Mouse (Mus musculus) G1E (cell line): ENCODE data around the gene Ccdc61. TPM values are rescaled to one million over a fixed set of nuclear protein-coding genes. Genes with fewer than 3 reads are reported as not detected.
"Not testable (repeated sequence)": the region's sequence is repeated elsewhere in the genome, so short reads cannot be mapped to it uniquely, and the experiment has no call there.

Experiments
- ATAC-seq: 2 replicates; pipeline ENCODE4 v1.8.0; 2016; ENCODE audit warnings: mild to moderate bottlenecking; ENCODE audit not compliant: insufficient number of reproducible peaks, poor library complexity, low FRiP score, severe bottlenecking; ENCODE audit errors: extremely low read depth
- DNase-seq: peaks from one replicate; pipeline ENCODE4 v3.0.0; 2012; ENCODE audit warnings: low spot score
- H3K27me3 ChIP-seq: 2 replicates; pipeline ENCODE4 v1.6.1; 2012; ENCODE audit warnings: mild to moderate bottlenecking, low read length, inconsistent platforms; ENCODE audit not compliant: insufficient read depth
- H3K36me3 ChIP-seq: replicated peaks from 2 replicates; pipeline ENCODE3; 2012; ENCODE audit warnings: mild to moderate bottlenecking, inconsistent platforms
- H3K4me1 ChIP-seq: 2 replicates; pipeline ENCODE4 v1.6.1; 2012; ENCODE audit warnings: low read depth, low read length, inconsistent platforms, mixed read lengths; ENCODE audit not compliant: insufficient read depth
- H3K4me3 ChIP-seq: 2 replicates; pipeline ENCODE4 v1.5.1; 2012; ENCODE audit warnings: low read depth, mild to moderate bottlenecking, inconsistent platforms, low read length, moderate library complexity, mixed read lengths
- H3K9me3 ChIP-seq: replicated peaks from 2 replicates; pipeline ENCODE4 v1.6.1; 2012; ENCODE audit warnings: inconsistent platforms
- CTCF ChIP-seq: IDR thresholded peaks from 2 replicates; pipeline ENCODE4 v1.5.1; 2012; ENCODE audit warnings: low read depth, low read length, inconsistent platforms, mixed read lengths
- GATA1 ChIP-seq: IDR thresholded peaks from 2 replicates; pipeline ENCODE4 v1.6.1; 2012; ENCODE audit warnings: borderline replicate concordance, low read length, inconsistent platforms, mixed read lengths
- GATA2 ChIP-seq: IDR thresholded peaks from 2 replicates; pipeline ENCODE4 v1.6.1; 2012; ENCODE audit warnings: low read depth, low read length, inconsistent platforms, borderline replicate concordance
- POLR2AphosphoS5 ChIP-seq: IDR thresholded peaks from 2 replicates; pipeline ENCODE4 v1.6.1; 2012; ENCODE audit warnings: low read depth, low read length, inconsistent platforms; ENCODE audit not compliant: insufficient replicate concordance
- TAL1 ChIP-seq: conservative IDR thresholded peaks from 2 replicates; pipeline ENCODE4 v1.6.1; 2012; ENCODE audit warnings: low read depth, low read length, inconsistent platforms, mixed read lengths
- polyA plus RNA-seq: library from polyadenylated mRNA; stranded (reverse); fragments of >175 nt; gene quantifications from 2 replicates; pipeline ENCODE4 v1.2.3, GENCODE M21; 2012
- total RNA-seq, 2 experiments: library from RNA; stranded (forward) in 1 of 2; stranded (reverse) in 1 of 2; fragments of 200-1000 nt in 1 of 2; fragments of >200 nt in 1 of 2; fragmentation: Nextera tagmentation in 1 of 2; gene quantifications; 2 replicates each; pipeline ENCODE4 v1.2.3; 2014 to 2017

Gene Ccdc61
- total and polyA plus RNA-seq, 3 experiments = 9.4 to 47.9 (median 9.6) TPM

DNA sequence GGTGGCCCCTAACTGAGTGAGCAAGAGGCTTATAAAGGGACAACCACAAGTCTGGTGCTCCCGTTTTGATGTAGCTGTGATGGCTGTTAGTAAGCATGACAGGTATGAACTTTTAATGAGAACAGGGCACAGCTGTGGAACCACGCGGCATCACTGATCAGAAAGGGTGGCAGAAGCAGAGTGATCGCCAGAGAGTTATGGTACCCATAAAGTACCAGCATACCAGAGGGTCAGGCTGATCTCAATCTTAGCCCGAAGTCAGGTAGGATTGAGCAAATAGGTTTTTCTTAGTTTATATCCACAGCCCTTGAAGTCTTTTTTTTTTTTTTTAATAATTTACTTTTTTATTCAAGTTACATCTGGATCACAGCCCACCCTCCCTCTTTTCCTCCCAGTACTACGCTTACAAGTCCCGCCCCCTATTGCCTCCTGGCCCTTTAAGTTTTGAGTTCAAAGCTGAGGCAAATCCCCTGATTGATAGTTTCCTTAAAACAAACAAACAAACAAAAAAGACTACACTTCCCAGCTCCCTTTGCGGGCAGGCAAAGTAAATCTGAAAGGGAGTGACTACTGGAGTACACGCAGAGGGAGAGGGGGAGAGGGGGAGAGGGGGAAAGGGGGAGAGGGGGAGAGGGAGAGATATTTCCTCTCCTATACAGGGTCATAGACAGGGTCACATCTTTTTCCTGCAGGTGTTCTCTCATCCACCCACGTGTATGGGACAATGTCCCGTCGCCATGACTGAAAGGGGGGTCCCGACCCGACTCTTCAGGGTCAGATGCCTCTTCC, 38.0 kb downstream of the Ccdc61 start:
- no peaks in the 10 kb centered on the region for H3K36me3 ChIP-seq
- peaks cover 3% of the 10 kb centered on the region; the same call in 1 of the 2 replicates for H3K4me1 ChIP-seq
- no peak overlapping the region for H3K4me3 ChIP-seq
- DNase-seq (no peak), ATAC-seq (no peak)
- no peaks in the 10 kb centered on the region for H3K9me3 ChIP-seq
- H3K27me3 ChIP-seq = no peaks in the 10 kb centered on the region
- TF ChIP-seq TAL1 (no peak), GATA1 (no peak), CTCF (no peak), POLR2AphosphoS5 (no peak), GATA2 (no peak)

DNA sequence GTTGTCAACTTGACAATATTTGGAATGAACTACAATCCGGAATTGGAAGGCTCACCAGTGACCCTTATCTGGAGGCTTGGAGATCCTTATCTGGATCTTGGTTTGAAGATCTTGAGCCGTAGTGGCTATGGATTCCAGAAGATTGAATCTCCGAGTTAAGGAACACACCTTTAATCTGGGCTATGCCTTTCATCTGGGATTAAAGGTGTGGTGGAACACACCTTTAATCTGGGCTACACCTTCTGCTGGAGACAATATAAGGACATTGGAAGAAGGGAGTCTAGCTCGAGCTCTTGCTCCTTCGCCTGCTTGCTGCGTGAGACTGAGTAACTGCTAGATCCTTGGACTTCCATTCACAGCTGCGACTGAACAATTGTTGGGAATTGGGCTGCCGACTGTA, 39.2 kb downstream of the Ccdc61 start, which contains the start of gene Pglyrp1:
Gene Pglyrp1 (plus strand): TSS at position 301 of the 400 bp plus-strand sequence.
- H3K36me3 ChIP-seq, ATAC-seq, DNase-seq, H3K4me3 ChIP-seq, H3K27me3 ChIP-seq, H3K9me3 ChIP-seq, H3K4me1 ChIP-seq: not testable (repeated sequence)

DNA sequence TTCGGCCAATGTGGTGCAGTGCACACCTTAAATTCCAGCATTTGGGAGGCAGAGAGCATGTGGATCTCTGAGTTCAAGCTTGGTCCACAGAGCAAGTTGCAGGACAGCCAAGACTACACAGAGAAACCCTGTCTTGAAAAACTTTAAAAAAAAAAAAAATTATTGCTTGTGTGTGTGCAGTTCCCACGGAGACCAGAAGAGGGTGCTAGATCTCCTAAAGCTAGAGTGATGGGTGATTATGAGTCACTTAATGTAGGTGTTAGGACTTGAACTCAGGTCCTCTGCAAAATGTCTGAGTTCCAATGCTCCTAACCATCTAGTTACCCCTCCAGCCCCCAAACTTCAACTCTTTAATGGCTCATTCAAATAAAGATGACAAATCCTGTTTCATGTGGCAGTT, 41.7 kb downstream of the Ccdc61 start:
- Histone ChIP-seq H3K9me3 (peaks cover 5% of the 10 kb centered on the region), H3K27me3 (no peaks in the 10 kb centered on the region), H3K36me3 (no peaks in the 10 kb centered on the region), H3K4me3 (no peak overlapping the region), H3K4me1 (peaks cover 3% of the 10 kb centered on the region; the same call in 1 of the 2 replicates)
- TF ChIP-seq GATA1 (no peak), GATA2 (no peak)
- no peak for ATAC-seq
- no peak for DNase-seq

DNA sequence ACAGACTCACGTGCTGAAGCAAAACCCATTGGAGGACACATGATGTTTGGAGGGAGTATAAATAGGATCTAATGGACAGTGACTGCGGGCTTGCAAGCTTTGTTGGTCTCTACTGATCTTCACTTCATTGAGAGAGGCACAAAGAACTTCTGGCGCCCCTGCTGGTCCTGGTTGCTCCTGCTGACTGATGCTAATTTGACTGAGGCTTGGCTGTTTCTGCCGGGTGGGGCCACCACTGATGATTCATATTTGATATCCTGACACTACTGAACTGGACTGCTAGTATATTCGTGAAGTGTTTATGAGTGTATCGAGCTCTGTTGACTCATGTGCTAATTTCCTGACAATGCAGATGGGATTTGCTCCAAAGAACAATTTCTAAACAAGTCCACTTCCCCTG, 47.4 kb downstream of the Ccdc61 start:
- TF ChIP-seq CTCF (no peak), GATA1 (no peak), POLR2AphosphoS5 (no peak), GATA2 (no peak), TAL1 (no peak)
- H3K4me1 ChIP-seq = no peaks in the 10 kb centered on the region

DNA sequence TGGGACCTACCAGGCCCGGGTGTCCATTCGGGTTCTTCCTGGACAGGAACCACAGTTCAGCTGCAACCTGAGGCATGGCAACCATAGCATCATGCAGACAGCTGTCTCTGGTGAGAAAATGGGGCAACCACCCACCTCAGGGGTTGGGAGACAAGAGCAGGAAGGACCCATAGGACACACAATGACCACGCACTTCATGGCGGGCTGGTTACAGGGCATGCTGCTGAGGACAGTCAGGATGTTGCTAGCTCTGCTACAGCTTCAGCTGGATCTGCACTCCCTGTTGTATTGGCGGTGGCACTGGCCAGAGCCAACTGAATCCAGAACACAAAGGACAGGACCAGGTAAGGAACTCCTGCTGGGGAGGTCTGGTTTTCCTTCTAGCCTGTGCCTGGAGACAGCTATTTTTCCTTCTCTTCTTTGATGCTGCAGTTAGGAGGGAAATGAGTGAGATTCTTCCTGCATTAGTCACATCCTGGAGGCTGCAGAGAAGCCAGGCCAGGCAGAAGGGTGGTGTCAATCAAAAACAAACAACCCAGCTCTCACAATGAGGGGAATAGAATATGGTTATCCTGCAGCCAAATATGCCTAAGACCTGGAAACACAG, 51.8 kb downstream of the Ccdc61 start:
- no peaks in the 10 kb centered on the region for H3K36me3 ChIP-seq
- TF ChIP-seq GATA1 (no peak), CTCF (no peak), GATA2 (no peak), POLR2AphosphoS5 (no peak), TAL1 (no peak)
- DNase-seq (no peak), ATAC-seq (no peak)
- no peaks in the 10 kb centered on the region for H3K9me3 ChIP-seq
- no peaks in the 10 kb centered on the region for H3K4me1 ChIP-seq
- no peak overlapping the region; the same call in 1 of the 2 replicates for H3K4me3 ChIP-seq
- H3K27me3 ChIP-seq = peaks cover 4% of the 10 kb centered on the region; the same call in 1 of the 2 replicates

More for the DNA sequence above, 47.4 kb downstream of the Ccdc61 start:
- ATAC-seq (no peak), DNase-seq (no peak)
- Histone ChIP-seq H3K4me3 (no peak overlapping the region), H3K36me3 (no peaks in the 10 kb centered on the region), H3K9me3 (peaks cover 6% of the 10 kb centered on the region), H3K27me3 (peaks cover 4% of the 10 kb centered on the region; the same call in 1 of the 2 replicates)

DNA sequence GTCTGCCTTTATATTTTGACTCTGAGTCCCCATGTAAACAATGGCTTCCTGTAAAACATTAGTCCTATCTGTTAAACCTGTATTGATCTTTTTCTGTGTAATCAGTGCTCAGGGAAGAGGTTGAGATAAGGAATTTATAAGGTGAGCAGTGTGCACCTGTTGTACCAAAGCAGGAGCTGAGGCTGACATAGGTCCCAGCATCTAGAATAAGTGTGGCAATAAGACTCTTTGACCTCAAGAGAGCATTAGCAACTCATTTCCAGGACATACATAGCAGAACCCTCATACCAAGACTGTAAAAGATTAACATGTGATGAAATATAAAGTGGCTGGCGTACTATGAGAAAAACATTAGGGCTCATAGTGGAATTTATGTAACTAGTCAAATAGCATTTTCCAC, 61.8 kb downstream of the Ccdc61 start:
- H3K4me1 ChIP-seq = no peaks in the 10 kb centered on the region
- H3K27me3 ChIP-seq = no peaks in the 10 kb centered on the region; the same call in none of the 2 replicates
- ATAC-seq (no peak), DNase-seq (no peak)
- H3K4me3 ChIP-seq = no peak overlapping the region
- TF ChIP-seq GATA1 (no peak), TAL1 (no peak), POLR2AphosphoS5 (no peak), GATA2 (no peak)
- no peaks in the 10 kb centered on the region for H3K9me3 ChIP-seq
- H3K36me3 ChIP-seq = no peaks in the 10 kb centered on the region
